Mouse (Mus musculus) small intestine, adult 2 months (tissue): ENCODE measurements around the gene Hdac4.

ENCODE experiments used
- CTCF ChIP-seq: fragments of 200-500 bp; IDR thresholded peaks from 2 replicates; pipeline ENCODE4 v1.5.1; 2012; ENCODE audit warnings: low read depth, mild to moderate bottlenecking, control low read depth, inconsistent platforms, low read length, moderate library complexity, mixed read lengths; ENCODE audit not compliant: insufficient replicate concordance, insufficient read length; ENCODE audit errors: extremely low read depth
- POLR2A ChIP-seq: fragments of 200-500 bp; IDR thresholded peaks from 2 replicates; pipeline ENCODE4 v1.6.1; 2012; ENCODE audit warnings: low read depth, mild to moderate bottlenecking, control low read depth, inconsistent platforms, low read length, moderate library complexity

GRCm38 (mm10) chr1:91981381-91981780, 214.1 kb downstream of the Hdac4 start:
- no peak for TF ChIP-seq POLR2A
- TF ChIP-seq CTCF = no peak
